Mouse (Mus musculus) liver, embryonic 11.5 days (tissue): ENCODE data around the gene Ccdc65. TPM values are rescaled to one million over a fixed set of nuclear protein-coding genes. Genes with fewer than 3 reads are reported as not detected.

ENCODE experiments used
- ATAC-seq: fragments of 200-750 bp; cut with Nextera tagmentation; replicated peaks from 2 replicates; pipeline ENCODE4 v1.8.0; 2017; ENCODE audit warnings: moderate number of reproducible peaks, mild to moderate bottlenecking, moderate TSS enrichment, moderate library complexity; ENCODE audit not compliant: low FRiP score
- DNase-seq: peaks from one replicate; pipeline ENCODE4 v3.0.0-alpha.2; 2017; ENCODE audit warnings: low spot score
- H3K27ac ChIP-seq: fragments of 300-500 bp; sonication (generic); 2 replicates; pipeline ENCODE4 v1.5.1; 2014; ENCODE audit warnings: mild to moderate bottlenecking, low read depth, low read length, control low read depth
- H3K27me3 ChIP-seq: fragments of 300-500 bp; sonication (generic); replicated peaks from 2 replicates; pipeline ENCODE4 v1.6.1; 2014; ENCODE audit warnings: low read length, mixed read lengths; ENCODE audit not compliant: control insufficient read depth, insufficient read depth
- H3K36me3 ChIP-seq: fragments of 300-500 bp; sonication (generic); 2 replicates; pipeline ENCODE4 v1.6.1; 2014; ENCODE audit warnings: mild to moderate bottlenecking, low read length, moderate library complexity, mixed read lengths; ENCODE audit not compliant: control insufficient read depth, insufficient read depth
- H3K4me1 ChIP-seq: fragments of 300-500 bp; sonication (generic); replicated peaks from 2 replicates; pipeline ENCODE4 v1.6.1; 2014; ENCODE audit warnings: low read length, mixed read lengths; ENCODE audit not compliant: control insufficient read depth, insufficient read depth
- H3K4me2 ChIP-seq: fragments of 300-500 bp; sonication (generic); 2 replicates; pipeline ENCODE4 v1.6.1; 2014; ENCODE audit warnings: mild to moderate bottlenecking, control low read depth, moderate library complexity
- H3K4me3 ChIP-seq: fragments of 300-500 bp; sonication (generic); 2 replicates; pipeline ENCODE4 v1.5.1; 2014; ENCODE audit warnings: low read depth, low read length, control low read depth
- H3K9ac ChIP-seq: fragments of 300-500 bp; sonication (generic); 2 replicates; pipeline ENCODE4 v1.6.1; 2014; ENCODE audit warnings: low read depth, low read length, control low read depth
- H3K9me3 ChIP-seq: fragments of 300-500 bp; sonication (generic); 2 replicates; pipeline ENCODE4 v1.6.1; 2016; ENCODE audit warnings: low read length, inconsistent platforms, mixed read lengths; ENCODE audit not compliant: control insufficient read depth
- WGBS: fragments of 180-500 bp; shearing (Covaris S2); extraction: QIAGEN DNeasy Blood & Tissue Kit; methylation state at CpG from one replicate; pipeline ENCODE4 v1.1.7; 2014; 5-methylcytosine and 5-hydroxymethylcytosine counted together
- polyA plus RNA-seq: library from polyadenylated mRNA; unstranded; fragments of >200 nt; fragmentation: Nextera tagmentation; extraction: Ambion mirVana; gene quantifications from 2 replicates; pipeline ENCODE4 v1.2.1, GENCODE M21; 2014

Gene Ccdc65
- polyA plus RNA-seq: 0.09 and 0.19 TPM in 2 replicates

- DNase-seq: peak; percentile 67
- H3K4me3 ChIP-seq: peak within 1 kb of the TSS; percentile 45
- H3K27ac ChIP-seq: no peak within 1 kb of the TSS
- no peak within 1 kb of the TSS for H3K9ac ChIP-seq
- H3K36me3 ChIP-seq: no peaks in the 10 kb centered on the region
- peaks cover 8% of the 10 kb centered on the region for H3K27me3 ChIP-seq
- no peaks in the 10 kb centered on the region for H3K4me1 ChIP-seq
- WGBS: 18% methylated on average over 16 of the region's 16 CpGs
- no peak for ATAC-seq
- no peaks in the 10 kb centered on the region for H3K9me3 ChIP-seq
- H3K4me2 ChIP-seq: peak within 1 kb of the TSS; percentile 72
Measured at GRCm38 (mm10) chr15:98707766-98708372, at the start of gene Ccdc65. Gene Ccdc65, plus strand, starts transcription at chr15:98708207.

DNA sequence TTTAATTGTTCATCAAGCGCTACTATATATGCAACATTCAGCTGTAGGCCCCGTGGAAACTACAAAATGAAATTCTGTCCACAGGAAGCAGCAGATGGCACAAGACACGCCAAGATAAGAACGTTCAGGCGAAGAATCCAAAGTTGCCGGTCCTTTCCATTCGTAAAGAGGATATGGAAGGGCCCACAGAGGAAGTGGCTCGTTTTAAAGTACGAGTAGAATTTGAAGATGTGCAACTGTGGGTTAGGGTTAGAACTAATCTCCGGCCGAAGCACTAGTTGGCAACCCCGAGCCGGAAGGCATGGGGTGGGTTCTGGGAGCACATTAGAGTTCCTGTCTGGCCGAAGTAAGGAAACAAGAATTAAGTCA, 45.8 kb upstream of the Ccdc65 start:
- peaks cover 23% of the 10 kb centered on the region for H3K36me3 ChIP-seq
- peak overlapping the region; percentile 73 for H3K27ac ChIP-seq
- H3K4me3 ChIP-seq: peak overlapping the region; percentile 67
- H3K4me2 ChIP-seq: peak overlapping the region; percentile 75
- DNase-seq (no peak), ATAC-seq (peak; percentile 22; the same call in 1 of the 2 replicates)
- 0 out of 2 replicates have a peak, but pooled peaks cover 3% of the 10 kb centered on the region for H3K27me3 ChIP-seq
- H3K4me1 ChIP-seq: no peaks in the 10 kb centered on the region; the same call in 1 of the 2 replicates
- H3K9ac ChIP-seq: peak overlapping the region; percentile 79
- no peaks in the 10 kb centered on the region for H3K9me3 ChIP-seq
- under 1% methylated on average over 14 of the region's 14 CpGs for WGBS

DNA sequence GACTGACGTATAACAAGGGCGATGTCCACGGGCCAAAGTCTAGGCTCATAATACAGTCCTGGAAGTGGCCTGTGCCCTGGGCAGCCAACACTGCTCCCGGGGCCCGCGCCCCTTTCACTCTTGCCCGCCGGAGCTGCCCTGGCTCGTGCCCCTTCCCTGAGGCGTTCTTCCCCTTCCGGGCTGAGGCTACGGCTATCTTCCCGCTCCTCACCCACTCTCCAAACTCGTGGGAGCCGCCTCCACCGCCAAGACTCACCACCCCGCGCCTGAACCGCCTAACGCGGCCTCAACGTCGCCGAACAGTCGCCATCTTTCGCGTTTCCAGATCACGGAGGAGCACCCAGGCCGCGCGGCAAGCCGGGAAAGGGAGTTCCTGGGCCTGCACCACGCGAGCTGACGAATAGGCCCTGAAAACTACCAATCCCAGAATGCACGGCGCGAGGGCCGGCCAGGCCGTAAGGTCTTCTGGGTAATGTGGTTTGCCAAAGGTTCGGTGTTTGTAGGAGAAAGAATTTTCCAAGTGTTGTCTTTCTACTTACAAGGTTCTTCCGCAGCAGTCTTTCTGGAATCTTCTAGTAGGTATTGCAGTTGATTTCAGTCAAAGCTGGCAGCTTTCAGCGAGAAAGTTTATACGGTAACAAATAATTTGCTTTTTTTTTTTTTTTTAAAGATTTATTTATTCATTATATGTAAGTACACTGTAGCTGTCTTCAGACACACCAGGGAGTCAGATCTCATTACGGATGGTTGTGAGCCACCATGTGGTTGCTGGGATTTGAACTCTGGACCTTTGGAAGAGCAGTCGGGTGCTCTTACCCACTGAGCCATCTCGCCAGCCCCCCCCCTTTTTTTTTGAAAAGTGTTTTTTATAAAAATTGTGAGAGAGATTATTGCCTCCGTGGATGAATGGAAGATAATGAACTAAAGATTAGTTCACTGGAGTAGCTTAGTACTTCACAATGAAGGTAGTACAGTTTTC, 45.2 kb upstream of the Ccdc65 start, which contains the start of gene Ddx23:
Ddx23 (minus strand) TSS at position 328 of the 979 bp plus-strand sequence.
- WGBS: 4% methylated on average over 47 of the region's 48 CpGs
- peaks cover 16% of the 10 kb centered on the region for H3K36me3 ChIP-seq
- H3K4me2 ChIP-seq: peak within 1 kb of the TSS; percentile 75
- H3K9ac ChIP-seq: peak within 1 kb of the TSS; percentile 79
- H3K27me3 ChIP-seq: 0 out of 2 replicates have a peak, but pooled peaks cover 3% of the 10 kb centered on the region
- DNase-seq: peak; percentile 93
- no peaks in the 10 kb centered on the region; the same call in 1 of the 2 replicates for H3K4me1 ChIP-seq
- H3K4me3 ChIP-seq: peak within 1 kb of the TSS; percentile 67
- peak within 1 kb of the TSS; percentile 73 for H3K27ac ChIP-seq
- no peaks in the 10 kb centered on the region for H3K9me3 ChIP-seq
- peak; percentile 95 for ATAC-seq

GRCm38 (mm10) chr15:98664042-98664907, 43.7 kb upstream of the Ccdc65 start:
- DNase-seq (no peak), ATAC-seq (no peak)
- H3K4me1 ChIP-seq: no peaks in the 10 kb centered on the region; the same call in 1 of the 2 replicates
- peaks cover 4% of the 10 kb centered on the region for H3K36me3 ChIP-seq
- H3K27me3 ChIP-seq: 0 out of 2 replicates have a peak, but pooled peaks cover 3% of the 10 kb centered on the region
- no peak overlapping the region for H3K4me2 ChIP-seq
- WGBS: 77% methylated on average over 11 of the region's 11 CpGs
- no peak overlapping the region for H3K4me3 ChIP-seq
- no peak overlapping the region for H3K9ac ChIP-seq
- no peak overlapping the region for H3K27ac ChIP-seq
- no peaks in the 10 kb centered on the region for H3K9me3 ChIP-seq

DNA sequence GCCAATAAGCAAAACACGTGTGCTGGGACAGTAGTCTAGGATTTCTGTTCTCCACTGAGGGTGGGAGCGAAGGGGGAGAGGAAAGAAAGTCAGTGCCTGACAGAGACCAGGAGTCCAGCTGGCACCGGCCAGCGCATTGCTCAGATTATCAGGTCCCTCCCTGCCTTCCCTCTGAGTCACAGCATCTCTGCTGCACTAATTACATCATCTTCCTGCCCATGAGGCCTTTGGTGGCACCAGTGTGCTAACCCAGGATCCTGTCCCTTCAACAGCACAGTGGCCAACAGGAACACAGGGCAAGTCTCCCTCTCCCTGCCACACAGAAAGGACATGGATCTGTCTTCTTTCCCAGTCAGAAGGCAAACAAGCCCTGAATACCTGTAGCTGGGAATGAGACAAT, 35.4 kb upstream of the Ccdc65 start:
- no peak overlapping the region for H3K4me3 ChIP-seq
- H3K36me3 ChIP-seq: no peaks in the 10 kb centered on the region
- H3K27ac ChIP-seq: no peak overlapping the region
- peaks cover 39% of the 10 kb centered on the region for H3K27me3 ChIP-seq
- 52% methylated on average over 4 of the region's 4 CpGs for WGBS
- no peak overlapping the region for H3K9ac ChIP-seq
- ATAC-seq: no peak
- no peaks in the 10 kb centered on the region for H3K9me3 ChIP-seq
- H3K4me1 ChIP-seq: peaks cover 12% of the 10 kb centered on the region
- H3K4me2 ChIP-seq: no peak overlapping the region
- no peak for DNase-seq

- no peak overlapping the region for H3K27ac ChIP-seq
- no peak for ATAC-seq
- H3K4me1 ChIP-seq: peaks cover 12% of the 10 kb centered on the region
- H3K4me2 ChIP-seq: no peak overlapping the region
- no peak overlapping the region for H3K4me3 ChIP-seq
- H3K9ac ChIP-seq: no peak overlapping the region
- peaks cover 43% of the 10 kb centered on the region for H3K27me3 ChIP-seq
- WGBS: 75% methylated on average over 7 of the region's 7 CpGs
- no peaks in the 10 kb centered on the region for H3K9me3 ChIP-seq
- H3K36me3 ChIP-seq: no peaks in the 10 kb centered on the region
- no peak for DNase-seq
Measured at GRCm38 (mm10) chr15:98673732-98674131, 34.3 kb upstream of the Ccdc65 start.

DNA sequence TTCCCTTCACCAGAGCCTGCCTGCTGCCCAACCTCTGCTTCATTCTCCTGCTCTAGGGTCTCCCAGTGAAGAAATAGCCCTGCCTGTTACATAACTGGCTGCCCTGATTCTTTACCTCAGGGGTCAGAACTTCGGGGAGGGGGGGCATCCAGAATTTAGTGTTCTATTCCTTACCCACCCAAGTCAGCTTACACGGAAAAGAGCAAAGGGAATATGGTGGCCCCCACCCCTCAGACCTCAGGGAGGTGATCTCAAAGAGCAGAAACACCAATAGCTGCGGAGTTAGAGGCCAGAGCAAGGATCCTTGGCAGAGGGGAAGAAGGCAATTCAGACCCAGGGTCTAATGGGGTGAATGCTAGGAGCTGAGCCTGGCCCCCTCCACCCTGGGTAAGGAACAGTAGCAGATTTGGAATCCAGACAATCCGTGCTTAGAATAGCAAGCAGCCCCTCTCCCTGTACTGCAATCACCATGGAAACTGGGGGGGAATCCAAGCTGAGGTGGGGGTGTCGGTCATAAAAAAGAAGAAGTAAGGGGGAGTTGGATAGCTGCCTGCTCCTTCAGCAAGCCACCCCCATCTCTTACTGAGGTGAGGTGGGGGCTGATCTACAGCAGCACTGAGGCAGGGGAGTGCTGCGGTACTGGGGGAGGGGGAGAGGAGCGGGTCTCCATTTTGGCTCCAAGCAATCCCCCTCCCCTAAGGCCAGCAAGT, 33.6 kb upstream of the Ccdc65 start:
- Histone ChIP-seq H3K4me2 (no peak overlapping the region), H3K9ac (no peak overlapping the region)
- WGBS: 44% methylated on average over 7 of the region's 7 CpGs

More for the DNA sequence above, 33.6 kb upstream of the Ccdc65 start:
- peaks cover 43% of the 10 kb centered on the region for H3K27me3 ChIP-seq
- H3K9me3 ChIP-seq: no peaks in the 10 kb centered on the region
- no peaks in the 10 kb centered on the region for H3K36me3 ChIP-seq
- H3K4me3 ChIP-seq: no peak overlapping the region
- DNase-seq (no peak), ATAC-seq (no peak)
- H3K27ac ChIP-seq: no peak overlapping the region
- H3K4me1 ChIP-seq: peaks cover 12% of the 10 kb centered on the region
